Mouse (Mus musculus) urinary bladder, postnatal 4 days (tissue): ENCODE data around the gene Dmap1.

ENCODE experiments used
- DNase-seq, 2 experiments: peaks; one replicate each; pipeline ENCODE4 v3.0.0; 2021 to 2022; ENCODE audit warnings: low spot score in 2 of 2

Gene Dmap1

DNA sequence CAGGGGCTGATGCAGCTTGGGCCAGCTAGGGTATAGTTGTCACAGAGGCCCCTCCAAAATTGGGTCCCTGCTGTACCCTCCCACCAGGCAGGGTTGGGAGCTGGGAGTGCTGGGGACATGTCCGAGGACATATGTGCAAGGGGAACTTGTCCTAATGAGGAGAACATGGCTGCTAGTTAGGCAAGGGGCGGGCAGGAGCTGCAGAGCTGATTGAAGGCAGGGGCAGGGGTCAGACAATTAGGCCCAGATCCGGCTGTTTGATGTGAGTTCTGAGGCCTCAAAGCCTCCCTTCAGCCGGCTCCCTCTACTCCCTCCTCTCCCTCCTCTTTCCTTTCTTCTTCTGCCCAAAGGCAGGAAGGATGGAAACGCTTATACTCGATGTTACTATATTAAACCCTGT is 25.1 kb downstream of the Dmap1 start:
- no peak for DNase-seq

DNA sequence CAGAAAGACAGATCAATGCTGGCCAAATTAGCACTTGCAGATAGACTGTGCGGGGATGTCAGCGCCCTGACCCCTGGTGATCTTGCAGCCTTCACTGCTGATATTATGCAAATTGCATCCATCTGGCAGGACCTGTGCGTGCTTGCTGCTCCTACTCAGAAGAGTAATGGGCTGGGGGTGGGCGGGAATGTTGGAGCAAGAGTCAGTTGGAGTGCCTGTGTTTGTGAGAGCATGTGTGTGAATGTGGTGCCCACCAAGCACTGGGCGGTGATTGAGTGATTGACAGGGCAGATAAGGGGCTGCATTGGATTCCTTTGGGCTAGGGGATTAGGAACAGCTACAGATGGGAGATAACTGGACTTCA is 26.6 kb downstream of the Dmap1 start:
- DNase-seq, result no peak

DNA sequence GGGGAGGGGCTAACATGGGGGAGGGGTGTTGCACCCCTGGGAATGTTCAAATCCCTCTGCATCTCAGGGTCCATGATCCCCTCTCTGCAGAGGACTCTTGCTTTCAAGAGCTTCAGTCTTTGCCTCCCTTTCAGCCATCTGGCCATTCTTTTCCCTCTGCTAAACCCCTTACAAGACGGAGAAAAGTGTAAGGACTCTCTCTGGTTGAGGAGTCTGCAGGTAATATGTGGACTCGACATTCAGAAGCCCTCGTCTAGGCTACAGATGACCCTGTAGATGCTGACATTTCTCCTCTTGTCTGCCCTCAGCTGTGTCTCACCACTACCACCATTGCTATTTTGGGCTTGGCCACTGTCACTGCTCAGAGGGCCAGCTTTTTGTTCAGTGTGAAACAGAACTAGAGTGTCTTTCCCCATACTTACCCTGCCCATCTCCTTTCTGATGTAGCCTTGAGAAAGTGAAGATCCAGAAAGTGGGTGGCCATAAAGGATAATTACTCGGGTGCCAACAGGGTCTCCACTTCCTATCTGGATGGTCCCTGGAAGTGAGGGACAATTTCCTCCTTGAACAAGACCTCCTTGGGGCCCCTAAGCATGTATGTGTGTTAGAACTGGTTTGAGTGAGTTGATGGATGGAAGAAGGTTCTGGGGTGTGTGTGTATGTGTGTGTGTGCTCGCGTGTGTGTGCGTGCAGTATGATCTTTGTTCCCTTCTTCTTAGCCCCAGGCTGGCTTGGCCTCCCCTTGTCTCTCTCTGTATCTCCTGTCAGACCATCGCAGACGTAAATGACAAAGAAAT is 27.2 kb downstream of the Dmap1 start:
- no peak for DNase-seq

DNA sequence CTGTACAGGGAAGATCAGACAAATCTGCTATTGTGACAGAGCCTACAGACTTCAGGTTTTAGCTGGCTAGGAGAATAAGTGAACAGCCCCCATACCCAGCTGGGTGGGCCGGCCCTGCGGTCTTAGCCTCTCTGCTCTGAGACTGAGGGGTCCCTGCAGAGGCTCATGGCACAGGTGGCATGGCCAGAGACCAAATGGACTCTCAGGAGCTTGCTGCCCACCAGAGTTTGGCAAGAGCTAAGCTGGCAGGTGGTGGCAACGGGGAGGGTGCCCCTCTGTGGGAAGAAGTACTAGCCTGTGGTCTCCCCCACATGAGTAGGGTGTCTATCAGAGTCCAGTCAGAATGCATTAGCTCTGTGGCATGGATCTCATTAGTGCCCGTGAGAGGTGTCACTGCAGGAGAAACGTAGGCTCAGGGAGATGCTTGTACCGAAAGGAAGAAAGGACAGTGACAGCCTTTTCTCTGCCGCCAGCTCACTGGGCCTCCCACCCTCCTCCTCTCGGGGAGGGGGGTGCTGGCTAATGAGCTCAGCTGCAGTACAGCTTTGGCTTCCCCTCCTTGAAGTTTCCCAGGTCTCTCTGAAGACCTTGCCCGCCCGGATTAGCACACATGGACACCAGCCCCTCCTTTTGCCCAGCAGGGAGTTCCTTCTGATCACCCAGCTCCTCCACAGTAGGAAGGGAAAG is 27.9 kb downstream of the Dmap1 start:
- DNase-seq, result no peak

DNA sequence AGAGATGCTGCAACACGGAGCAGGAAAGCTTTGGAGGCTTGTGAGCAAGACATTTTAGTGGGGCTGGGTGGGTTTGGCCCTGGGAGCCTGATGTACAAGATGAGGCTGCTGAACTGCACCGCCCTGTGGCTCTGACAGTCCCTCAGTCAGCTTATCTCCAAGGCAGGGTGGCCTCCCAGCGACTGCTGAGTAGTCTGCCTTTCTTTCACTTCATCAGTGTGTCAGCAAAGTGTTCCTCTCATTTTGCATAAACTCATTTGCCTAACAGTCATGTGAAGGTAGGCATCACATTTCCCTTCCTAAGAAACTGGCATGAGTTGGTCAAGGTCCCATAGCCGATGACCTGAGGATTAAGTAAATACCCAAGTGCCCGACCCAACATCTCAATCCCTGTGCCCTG is 29.3 kb downstream of the Dmap1 start:
- no peak for DNase-seq

DNA sequence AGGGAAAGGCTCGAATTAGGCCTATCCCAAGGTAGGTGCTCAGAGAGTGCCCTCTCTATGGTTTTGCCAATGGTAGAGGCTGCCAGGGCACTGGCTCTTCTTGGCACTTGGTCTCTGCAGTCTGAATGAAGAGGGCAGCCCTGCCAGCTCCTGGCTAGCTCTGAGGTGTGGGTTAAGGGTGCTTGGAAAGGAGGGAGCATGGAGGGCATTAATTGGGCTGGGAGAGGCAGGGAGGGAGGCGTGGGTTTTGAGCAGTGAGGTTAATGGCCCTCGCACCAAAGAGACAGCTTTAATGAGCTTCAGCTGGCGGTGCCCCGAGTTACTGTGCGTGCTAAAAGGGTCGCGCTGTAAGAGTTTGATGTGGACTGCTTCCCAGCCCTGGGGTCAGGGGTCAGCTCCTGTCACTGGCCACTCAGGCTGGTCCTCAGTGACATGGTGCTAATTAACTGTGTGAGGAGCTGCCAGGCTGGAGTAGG is 30.4 kb downstream of the Dmap1 start:
- no peak for DNase-seq

DNA sequence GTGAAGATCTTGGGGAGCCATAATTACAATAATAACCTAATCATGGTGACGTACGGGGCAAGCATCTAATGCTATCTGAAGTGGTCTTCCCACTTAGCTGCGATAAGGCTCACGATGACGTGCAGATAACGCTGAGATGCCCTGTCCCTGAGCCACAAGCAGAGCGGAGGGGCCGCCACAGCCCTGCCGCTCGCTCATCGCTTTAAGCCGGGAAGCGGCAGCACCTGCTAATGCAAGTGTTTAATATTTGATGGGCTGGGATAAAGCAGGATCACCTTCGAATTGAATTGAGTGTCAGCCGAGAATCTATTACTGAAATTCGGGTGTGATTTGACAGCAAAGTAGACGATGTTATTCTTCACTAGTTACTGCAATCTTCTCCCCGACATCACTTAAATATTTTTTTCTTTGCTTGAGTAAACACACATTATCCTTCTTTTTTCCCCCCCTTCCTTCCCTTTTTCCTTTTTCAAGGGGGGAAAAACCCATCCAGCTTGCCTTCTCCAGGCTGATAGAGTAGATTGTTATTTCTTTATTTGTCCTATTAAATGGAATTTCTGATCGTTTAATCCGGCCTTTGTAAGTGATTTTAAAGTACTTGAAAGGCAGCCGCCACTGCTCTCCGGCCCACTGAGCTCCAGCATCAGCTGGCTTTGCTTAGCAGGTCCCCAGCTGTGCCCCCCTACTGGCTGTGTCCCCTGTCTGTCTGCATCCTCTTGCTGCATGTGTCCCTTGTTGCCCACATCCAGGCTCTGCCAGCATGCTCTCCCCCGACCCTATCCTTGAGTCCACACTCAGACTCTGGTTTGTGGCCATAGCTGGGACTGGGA is 34.9 kb downstream of the Dmap1 start:
- DNase-seq, result no peak

DNA sequence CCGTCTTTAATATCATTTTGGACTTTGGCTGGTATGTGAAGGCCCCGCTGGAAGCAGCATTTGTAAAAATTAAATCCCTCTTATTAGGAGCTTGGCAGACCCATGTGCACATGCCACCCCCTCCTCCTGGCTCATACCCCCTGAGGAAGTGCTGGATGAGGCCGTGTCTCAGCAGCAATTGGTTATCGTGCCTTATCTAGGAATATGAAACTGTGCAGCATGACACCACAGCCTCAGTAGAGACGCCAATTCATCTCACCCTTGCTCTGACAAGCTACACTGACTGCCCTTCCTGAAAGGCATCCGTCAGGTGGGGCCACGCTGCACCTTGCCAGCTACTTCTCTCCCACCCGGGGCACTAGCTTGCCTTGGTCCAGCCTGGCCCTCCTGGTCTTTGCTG is 35.6 kb downstream of the Dmap1 start:
- no peak for DNase-seq

DNA sequence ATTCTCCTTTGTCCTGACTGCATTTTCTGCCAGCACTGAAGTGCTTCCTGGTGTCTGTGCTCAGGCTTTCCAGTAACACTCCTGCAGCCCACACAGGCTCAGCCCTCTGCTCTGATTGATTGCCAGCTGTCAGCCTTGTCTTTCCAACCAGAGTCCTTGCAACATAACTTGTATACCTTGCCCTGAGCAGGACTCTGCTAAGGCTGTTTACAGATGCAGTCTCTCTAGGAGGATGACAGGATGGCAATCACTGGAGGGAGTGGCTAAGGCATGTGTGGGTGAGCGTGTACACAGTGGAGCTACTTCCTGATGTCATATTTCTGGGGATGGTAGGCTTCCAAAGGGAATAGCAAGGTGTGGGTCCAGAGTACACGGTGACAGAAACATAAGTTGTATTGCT is 36.2 kb downstream of the Dmap1 start:
- no peak for DNase-seq

DNA sequence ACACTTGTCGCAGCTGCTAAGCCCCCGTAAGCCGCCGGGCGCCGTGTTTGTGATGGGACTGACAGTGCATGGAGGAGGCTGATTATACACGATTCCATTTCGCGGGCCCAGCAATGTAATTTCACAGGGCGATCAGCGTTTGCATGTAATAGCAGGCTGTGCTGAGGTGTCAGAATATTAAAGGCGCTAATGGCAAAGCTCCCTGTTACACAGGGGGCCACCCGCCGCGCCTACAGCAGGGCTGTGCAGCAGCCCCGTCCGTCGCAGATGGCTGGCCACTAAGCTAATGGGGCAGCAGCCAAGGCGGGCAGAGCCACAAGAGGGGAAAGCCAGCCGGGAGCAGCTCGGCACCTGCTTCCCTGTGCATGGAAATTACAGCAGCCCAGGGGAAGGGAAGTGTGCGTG is 37.0 kb downstream of the Dmap1 start:
- no peak for DNase-seq

DNA sequence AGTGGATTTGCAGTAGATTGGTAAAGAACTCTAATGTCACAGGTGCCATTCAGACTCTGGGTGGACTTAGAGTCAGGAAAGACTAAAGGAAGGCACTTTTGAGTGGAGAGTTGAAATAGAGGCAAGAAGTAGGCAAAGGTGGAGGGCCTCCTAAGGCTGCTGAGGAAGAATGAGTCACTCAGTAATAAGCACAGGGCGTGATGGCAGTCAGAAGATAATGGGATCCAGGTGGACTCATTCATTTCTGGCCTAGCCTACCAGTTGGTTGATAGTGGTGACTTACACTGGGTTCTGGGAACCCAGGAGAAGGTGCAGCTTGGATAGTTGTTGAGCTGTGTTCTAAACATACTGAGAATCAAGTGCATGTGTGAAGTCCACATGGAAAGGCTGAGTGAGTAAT is 40.3 kb downstream of the Dmap1 start:
- no peak for DNase-seq

DNA sequence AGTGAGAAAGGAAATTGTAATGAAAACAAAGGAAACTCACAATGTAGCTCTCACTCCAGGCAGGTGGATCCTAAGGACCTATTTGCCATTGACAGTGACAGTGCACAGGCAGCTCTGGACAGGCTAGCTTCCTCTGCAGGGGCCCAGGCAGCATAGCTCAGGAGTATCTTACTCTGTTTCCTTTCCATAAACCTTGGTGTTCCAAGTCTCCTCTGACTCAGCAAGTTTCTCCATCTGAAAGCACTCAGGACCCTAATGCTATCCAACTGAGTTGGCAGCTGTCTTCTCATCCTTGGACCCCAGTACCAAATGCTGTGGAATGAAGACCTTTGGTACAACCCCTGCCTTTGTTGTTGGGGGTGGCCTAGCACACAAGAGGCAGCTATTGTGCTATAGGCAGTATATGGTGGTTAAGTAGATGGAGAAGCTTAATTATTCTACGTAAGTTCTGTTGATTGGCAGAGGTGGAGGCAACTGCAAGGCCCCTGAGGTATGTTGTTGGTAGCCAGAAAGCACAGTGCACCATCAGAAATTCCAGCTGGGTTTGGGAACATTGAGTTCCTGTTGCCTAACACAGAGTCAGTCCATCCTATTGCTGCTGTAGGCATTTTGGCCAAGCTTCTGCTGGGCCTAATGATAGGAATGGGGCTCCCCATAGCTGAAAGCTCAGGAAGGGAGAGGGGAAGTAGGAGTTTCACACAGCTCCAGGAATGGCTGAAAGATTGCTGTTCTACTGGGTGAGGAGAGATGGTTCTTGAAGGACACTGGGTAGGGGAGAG is 41.0 kb downstream of the Dmap1 start:
- no peak for DNase-seq

DNA sequence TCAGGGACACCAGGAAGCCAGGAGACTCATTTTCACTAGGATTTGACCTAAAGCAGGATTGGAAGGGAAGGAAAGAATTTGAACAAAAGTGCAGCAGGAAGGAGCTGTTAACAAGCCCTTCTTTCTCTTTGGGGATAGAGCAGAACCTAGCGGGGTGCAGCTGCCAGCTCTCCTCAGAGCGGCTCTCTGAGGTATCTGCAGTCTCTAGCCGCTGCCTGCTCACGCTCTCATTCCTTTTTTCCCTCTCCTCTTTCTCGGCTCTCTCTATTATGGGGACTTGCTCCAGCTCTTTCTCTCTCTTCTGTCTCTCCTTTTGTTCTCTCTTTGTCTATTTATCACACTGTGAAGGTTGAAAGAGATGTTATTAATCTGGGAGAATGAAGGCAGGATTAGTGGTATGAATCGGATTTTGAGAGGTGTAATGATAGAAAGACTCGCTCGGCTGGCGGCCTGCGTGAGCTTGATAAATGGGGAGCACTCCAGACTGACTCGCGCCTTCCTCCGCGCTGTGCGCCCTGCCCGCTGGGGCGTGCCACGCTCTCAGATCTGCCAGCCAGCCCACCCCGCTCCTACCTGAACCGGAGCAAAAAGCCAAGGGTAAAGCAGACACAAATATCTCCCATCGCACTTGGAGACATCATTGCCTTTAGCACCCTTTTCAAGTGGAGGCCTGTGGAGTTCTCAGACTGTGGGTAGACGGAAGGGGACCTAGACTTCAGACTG is 45.0 kb downstream of the Dmap1 start:
- no peak for DNase-seq

DNA sequence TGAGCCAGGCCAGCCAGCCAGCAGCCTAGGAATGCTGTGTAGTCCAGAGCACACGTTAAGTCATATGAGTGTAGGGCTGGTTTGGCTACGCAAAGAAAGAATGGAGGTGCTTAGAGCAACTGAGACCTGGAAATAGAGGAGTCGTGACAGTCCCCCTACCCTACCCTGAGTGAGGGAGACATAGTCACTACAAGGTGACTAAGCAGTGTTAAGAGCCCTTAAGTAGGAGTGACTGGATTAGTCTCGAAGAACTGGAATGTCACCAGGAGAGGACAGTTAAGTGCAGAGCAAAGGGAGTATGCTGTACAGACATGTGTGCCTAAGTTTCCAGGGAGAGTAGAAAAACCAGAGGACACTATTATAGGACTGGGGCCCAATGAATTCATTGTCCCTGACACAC is 45.9 kb downstream of the Dmap1 start:
- DNase-seq, result no peak

DNA sequence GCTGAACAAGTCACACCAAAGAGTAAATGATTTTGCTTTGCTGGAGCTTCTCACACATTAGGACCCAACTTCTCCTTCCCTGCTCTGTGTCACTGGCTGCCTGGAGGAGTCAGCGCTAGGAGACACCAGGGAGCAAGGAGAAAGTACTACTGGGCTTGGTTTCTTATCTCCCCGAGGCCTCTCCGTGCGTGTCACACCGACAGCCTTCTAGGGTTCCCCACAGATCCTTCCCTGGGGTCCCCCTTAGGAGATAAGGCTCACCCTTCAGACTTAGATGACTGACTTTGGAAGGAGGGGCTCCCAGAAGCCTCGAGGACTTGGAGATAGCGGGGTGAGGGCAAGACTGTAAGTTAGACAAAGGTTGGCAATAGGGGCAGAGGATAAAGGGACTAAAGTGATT is 47.4 kb downstream of the Dmap1 start:
- no peak for DNase-seq

DNA sequence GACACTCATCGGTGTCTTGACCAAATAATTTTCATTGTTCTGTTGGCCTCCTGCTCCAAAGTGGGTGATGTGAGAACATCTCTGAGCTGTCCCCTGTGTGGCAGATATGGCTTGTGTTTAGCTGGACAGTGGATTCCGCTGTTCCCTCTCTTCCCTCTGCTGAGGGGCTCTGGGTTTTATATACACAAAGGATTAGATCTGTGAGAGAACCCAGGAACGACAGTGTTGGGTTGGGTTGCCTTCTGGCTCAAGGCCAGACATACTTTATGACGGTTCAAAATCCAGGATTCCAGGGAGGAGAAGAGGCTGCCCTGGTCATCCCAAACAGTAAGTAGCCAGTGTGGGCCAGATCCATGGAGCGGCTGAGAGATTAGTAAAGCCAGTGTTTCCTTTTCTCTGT is 48.5 kb downstream of the Dmap1 start:
- no peak for DNase-seq

DNA sequence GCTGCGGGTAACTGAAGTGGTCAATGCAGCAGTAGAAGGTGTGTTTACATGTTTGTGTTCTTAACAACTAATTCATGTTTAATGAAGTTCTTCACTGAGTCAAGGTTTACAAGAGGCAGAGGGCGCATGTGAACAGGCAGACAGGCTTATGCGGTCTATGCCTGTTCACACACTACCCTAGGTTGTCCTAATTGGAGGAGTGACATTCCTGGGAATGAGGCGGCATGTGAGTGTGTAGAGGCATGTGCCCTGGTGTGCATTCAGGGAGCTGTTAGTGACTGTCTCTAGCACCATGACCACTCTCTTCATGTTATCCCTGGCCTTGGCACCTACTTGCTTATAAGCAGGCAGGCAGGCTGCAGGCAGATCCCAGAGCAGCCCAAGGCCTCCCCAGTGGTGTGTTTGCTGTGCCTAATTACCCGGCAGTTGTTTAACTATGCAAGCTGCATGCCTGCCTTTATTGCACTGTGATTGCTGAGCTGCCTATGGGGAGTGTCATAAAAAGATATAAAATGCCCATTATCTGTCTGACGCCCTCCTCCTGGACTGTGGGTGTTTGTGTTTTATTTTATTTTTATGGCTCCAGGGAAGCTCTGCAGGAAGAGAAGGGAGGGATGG is 51.9 kb downstream of the Dmap1 start:
- no peak for DNase-seq

DNA sequence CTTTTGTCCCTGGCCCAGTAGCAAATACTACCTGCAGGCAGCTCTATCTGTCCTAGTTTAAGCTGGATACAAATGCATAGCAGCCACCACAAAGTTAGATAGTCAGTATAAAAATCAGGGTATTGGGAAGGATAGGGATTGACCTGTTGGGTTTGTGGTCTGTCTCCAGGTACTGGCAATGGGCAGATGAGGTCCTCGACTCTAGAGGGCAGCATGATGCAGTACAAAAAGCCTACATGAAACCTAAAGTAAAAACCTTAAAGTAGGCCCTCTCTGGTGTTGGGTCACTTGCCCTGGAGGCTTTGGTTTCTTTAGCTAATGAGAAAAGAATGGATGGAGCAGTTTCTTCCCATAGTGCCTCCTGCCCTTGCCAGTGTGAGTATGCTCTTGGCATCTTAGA is 53.6 kb downstream of the Dmap1 start:
- no peak for DNase-seq
